ENCODE assay signal across 18 mouse cellular contexts in the genomic region with DNA sequence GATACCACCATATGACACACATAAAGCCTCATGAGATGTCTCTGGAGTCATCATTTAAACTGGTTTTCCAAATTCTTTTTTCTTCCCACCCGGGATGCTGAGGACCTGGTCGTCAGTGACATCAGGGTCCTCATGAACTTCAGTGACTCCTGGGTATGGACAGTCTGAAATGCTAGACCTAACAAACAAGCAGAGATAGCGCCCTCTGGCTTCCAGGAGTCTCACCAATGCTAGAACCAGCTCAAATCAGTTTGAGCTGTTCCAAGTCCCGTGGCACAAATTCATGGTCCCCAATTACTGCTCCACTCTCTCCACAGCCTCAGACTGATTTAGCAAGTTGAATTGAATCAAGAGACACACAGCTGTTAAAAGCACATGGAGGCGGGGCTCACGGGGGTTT. TPM values are rescaled to one million over a fixed set of nuclear protein-coding genes. Genes with fewer than 3 reads are reported as not detected.
A peak's percentile ranks its signal among the peaks of the same experiment; 100 is the strongest.
DNase-seq lines count a peak whose midpoint lies in the region; ATAC-seq and TF ChIP-seq lines count a peak whose summit lies in the region.
"Had no signal": no experiment of that assay in that cellular context is flagged by ENCODE, and none has a peak within 500 bp of the region (broad histone marks: within the 10 kb centered on the region; RNA-seq: fewer than 3 reads in every experiment).

No protein-coding gene starts in this region.

- no peaks in the 10 kb centered on the region for H3K27me3 ChIP-seq in kidney, postnatal 0 days (ENCODE audit: insufficient read depth, low read length)
- no peaks in the 10 kb centered on the region for H3K27me3 ChIP-seq in kidney, embryonic 16.5 days (ENCODE audit: insufficient read depth, low read length)
- no peaks in the 10 kb centered on the region for H3K27me3 ChIP-seq in stomach, postnatal 0 days (ENCODE audit: control insufficient read depth, insufficient read depth, low read length)
- H3K27me3 ChIP-seq: hindbrain, embryonic 15.5 days had no signal

- no peaks in the 10 kb centered on the region for H3K9me3 ChIP-seq in kidney, postnatal 0 days (replicated peaks; ENCODE audit: low read length)
- H3K9me3 ChIP-seq in kidney, embryonic 16.5 days (ENCODE audit: low read length), result no peaks in the 10 kb centered on the region
- H3K9me3 ChIP-seq in stomach, postnatal 0 days (ENCODE audit: control insufficient read depth, low read length), result no peaks in the 10 kb centered on the region
- H3K9me3 ChIP-seq: hindbrain, embryonic 15.5 days had no signal

- no peak overlapping the region for H3K4me2 ChIP-seq in kidney, postnatal 0 days (ENCODE audit: low read length)
- no peak overlapping the region for H3K4me2 ChIP-seq in kidney, embryonic 16.5 days (replicated peaks; ENCODE audit: low read depth, low read length)
- H3K4me2 ChIP-seq in stomach, postnatal 0 days (replicated peaks; ENCODE audit: low read depth), result no peak overlapping the region
- H3K4me2 ChIP-seq: hindbrain, embryonic 15.5 days; midbrain, embryonic 11.5 days had no signal

- H3K27ac ChIP-seq in kidney, postnatal 0 days, result no peak overlapping the region
- H3K27ac ChIP-seq in kidney, embryonic 16.5 days (ENCODE audit: low read length), result no peak overlapping the region
- H3K27ac ChIP-seq in stomach, postnatal 0 days (replicated peaks), result no peak overlapping the region
- H3K27ac ChIP-seq: hindbrain, embryonic 15.5 days had no signal

- peak; percentile 39; the same call in 1 of the 2 replicates for TF ChIP-seq CTCF in kidney, postnatal 0 days (IDR thresholded peaks at IDR 0.05; ENCODE audit: low read depth)
- peak; percentile 47 for TF ChIP-seq CTCF in stomach, postnatal 0 days (IDR thresholded peaks at IDR 0.05; ENCODE audit: low read depth)

- ATAC-seq in kidney, postnatal 0 days (replicated peaks; ENCODE audit: low FRiP score, low read depth), result no peak
- ATAC-seq in kidney, embryonic 16.5 days (ENCODE audit: low FRiP score, low TSS enrichment), result no peak
- ATAC-seq in stomach, postnatal 0 days (ENCODE audit: low FRiP score, low TSS enrichment), result no peak

- H3K4me1 ChIP-seq in kidney, postnatal 0 days (replicated peaks; ENCODE audit: insufficient read depth, low read length), result no peaks in the 10 kb centered on the region
- no peaks in the 10 kb centered on the region for H3K4me1 ChIP-seq in kidney, embryonic 16.5 days (ENCODE audit: insufficient read depth, low read length)
- no peaks in the 10 kb centered on the region for H3K4me1 ChIP-seq in stomach, postnatal 0 days (replicated peaks; ENCODE audit: control insufficient read depth, insufficient read depth)

- no peak overlapping the region for H3K4me3 ChIP-seq in kidney, postnatal 0 days (replicated peaks; ENCODE audit: low read depth, low read length)
- no peak overlapping the region for H3K4me3 ChIP-seq in kidney, embryonic 16.5 days (ENCODE audit: low read length)
- H3K4me3 ChIP-seq in stomach, postnatal 0 days (ENCODE audit: low read depth, low read length), result no peak overlapping the region
- H3K4me3 ChIP-seq: erythroblast, embryonic 14.5 days; hindbrain, embryonic 15.5 days; myocyte had no signal

- TF ChIP-seq EP300 in stomach, postnatal 0 days (optimal IDR thresholded peaks at IDR 0.05), result no peak

- DNase-seq in kidney, postnatal 0 days (ENCODE audit: low spot score), result no peak
- peak; percentile 6 for DNase-seq in lung, postnatal 36 days
- no peak for DNase-seq in lung, postnatal 14 days
- DNase-seq in ES-CJ7 (ENCODE audit: low read depth, low spot score), result peak; percentile 67
- no peak for DNase-seq in stomach, postnatal 0 days (ENCODE audit: low spot score)
- DNase-seq in right cerebral cortex, postnatal 36 days (ENCODE audit: low spot score in 2 of 2), result no peak
- DNase-seq: adrenal gland, postnatal 10 days; cerebellum, adult 9-10 months; heart, adult 18-20 months; heart, postnatal 10 days; layer of hippocampus, adult 9-11 months; lung, postnatal 4 days had no signal

- WGBS in kidney, postnatal 0 days, result 63% methylated on average over 6 of the region's 6 CpGs
- 65% methylated on average over 6 of the region's 6 CpGs for WGBS in kidney, embryonic 16.5 days
- 73% methylated on average over 6 of the region's 6 CpGs for WGBS in stomach, postnatal 0 days

- H3K36me3 ChIP-seq in kidney, postnatal 0 days (ENCODE audit: insufficient read depth, low read length), result no peaks in the 10 kb centered on the region
- no peaks in the 10 kb centered on the region for H3K36me3 ChIP-seq in kidney, embryonic 16.5 days (ENCODE audit: insufficient read depth, low read length)
- H3K36me3 ChIP-seq in stomach, postnatal 0 days (ENCODE audit: control insufficient read depth, insufficient read depth, low read length), result no peaks in the 10 kb centered on the region
- H3K36me3 ChIP-seq: hindbrain, embryonic 15.5 days had no signal

- no peak overlapping the region for H3K9ac ChIP-seq in kidney, postnatal 0 days (ENCODE audit: low read depth, low read length)
- no peak overlapping the region for H3K9ac ChIP-seq in kidney, embryonic 16.5 days (replicated peaks; ENCODE audit: low read length)
- no peak overlapping the region for H3K9ac ChIP-seq in stomach, postnatal 0 days (ENCODE audit: low read length)
- H3K9ac ChIP-seq: hindbrain, embryonic 15.5 days had no signal

RNA-seq across cellular contexts. Expression of a gene that starts 16.2 kb away (rescaled TPM):
- polyA plus RNA-seq in kidney, postnatal 0 days (2015; fragmentation: Nextera tagmentation; extraction: Ambion mirVana), result 0.14 and 0.19 TPM in 2 replicates
- 0.15 and 0.24 TPM in 2 replicates for polyA plus RNA-seq in kidney, embryonic 16.5 days (2015; fragmentation: Nextera tagmentation; extraction: Ambion mirVana)
- polyA plus RNA-seq in stomach, postnatal 0 days (2015; fragmentation: Nextera tagmentation; extraction: Ambion mirVana), result 2.1 and 2.2 TPM in 2 replicates
- polyA plus RNA-seq: erythroblast, embryonic 14.5 days; liver, adult 2 months; myocyte had no signal

Comparison
In these comparisons a context has a peak if more than half of its experiments do, and no peak if none do; other contexts are left out.
1. DNase-seq: peak in lung, postnatal 36 days (single experiment) and ES-CJ7 (single experiment); none in kidney, postnatal 0 days (single experiment), lung, postnatal 14 days (single experiment), stomach, postnatal 0 days (single experiment) and right cerebral cortex, postnatal 36 days (0 of 2).